In the genomic region with DNA sequence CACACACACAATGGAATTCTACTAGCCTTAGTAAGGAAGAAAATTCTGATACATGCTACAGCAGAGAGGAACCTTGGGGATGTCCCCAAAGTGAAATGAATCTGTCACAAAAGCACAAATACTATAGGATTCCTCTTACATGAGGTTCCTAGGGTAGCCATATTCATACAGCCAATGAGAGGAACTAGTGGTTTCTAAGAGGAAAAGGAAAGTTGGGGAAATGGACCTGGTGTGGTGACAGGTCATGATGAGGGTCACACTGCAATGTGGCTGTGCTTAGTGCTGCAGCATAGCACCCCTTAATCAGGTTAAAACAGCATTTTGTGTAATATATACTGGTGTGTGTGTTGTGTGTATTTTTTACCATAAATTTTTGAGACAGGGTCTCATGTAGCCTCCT, we compare ENCODE assay signal across 19 mouse cellular contexts.
"Had no signal": no experiment of that assay in that cellular context is flagged by ENCODE, and none has a peak within 500 bp of the region (broad histone marks: within the 10 kb centered on the region; RNA-seq: fewer than 3 reads in every experiment).

No protein-coding gene starts in this region.

- H3K27me3 ChIP-seq: midbrain, embryonic 12.5 days; neural tube, embryonic 13.5 days; neural tube, embryonic 15.5 days had no signal

- H3K4me2 ChIP-seq: lung, embryonic 14.5 days; midbrain, embryonic 12.5 days; neural tube, embryonic 13.5 days; neural tube, embryonic 15.5 days had no signal

- H3K4me1 ChIP-seq: midbrain, embryonic 10.5 days; midbrain, embryonic 12.5 days; neural tube, embryonic 13.5 days; neural tube, embryonic 15.5 days had no signal

- DNase-seq: lung, adult 18-20 months; lung, embryonic 14.5 days; lung, postnatal 10 days; lung, postnatal 4 days; midbrain, embryonic 14.5 days; retina, postnatal 1 day; right cerebral cortex, adult 18-20 months; right cerebral cortex, postnatal 25 days; right cerebral cortex, postnatal 4 days; spleen, adult 18-20 months; thymus, adult 18-20 months; thymus, postnatal 14 days; thymus, postnatal 36 days had no signal

- H3K9me3 ChIP-seq: midbrain, embryonic 10.5 days; midbrain, embryonic 12.5 days; neural tube, embryonic 13.5 days; neural tube, embryonic 15.5 days had no signal

- H3K27ac ChIP-seq: midbrain, embryonic 10.5 days; midbrain, embryonic 12.5 days; neural tube, embryonic 13.5 days; neural tube, embryonic 15.5 days had no signal

- ATAC-seq: midbrain, embryonic 16.5 days had no signal

- H3K9ac ChIP-seq: lung, embryonic 14.5 days; midbrain, embryonic 12.5 days; neural tube, embryonic 13.5 days; neural tube, embryonic 15.5 days had no signal

- H3K36me3 ChIP-seq: midbrain, embryonic 10.5 days; midbrain, embryonic 12.5 days; neural tube, embryonic 13.5 days; neural tube, embryonic 15.5 days had no signal

- H3K4me3 ChIP-seq: midbrain, embryonic 10.5 days; midbrain, embryonic 12.5 days; myocyte; neural tube, embryonic 13.5 days; neural tube, embryonic 15.5 days had no signal
